ENCODE assay signal across 22 mouse cellular contexts in the genomic region with DNA sequence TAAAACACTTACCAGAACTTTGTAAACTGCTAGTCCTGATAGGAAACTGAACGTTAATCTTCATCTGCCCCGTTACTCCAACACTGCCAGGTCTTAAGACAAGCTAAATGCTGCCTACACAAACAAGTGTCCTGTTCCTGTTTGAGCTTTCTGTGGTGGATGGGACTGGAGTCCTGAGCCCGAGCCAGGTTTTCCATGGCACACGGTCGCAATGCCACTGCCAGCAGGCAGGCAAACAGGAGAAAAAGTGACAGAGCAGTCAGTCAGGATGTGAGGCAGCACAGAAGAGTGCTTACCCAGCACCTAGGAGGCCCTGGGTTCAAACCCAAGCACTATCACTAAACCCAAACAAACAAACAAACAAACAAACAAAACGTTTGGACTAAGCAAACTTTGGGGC. TPM values are rescaled to one million over a fixed set of nuclear protein-coding genes. Genes with fewer than 3 reads are reported as not detected.
DNase-seq lines count a peak whose midpoint lies in the region; ATAC-seq lines count a peak whose summit lies in the region.
"Had no signal": no experiment of that assay in that cellular context is flagged by ENCODE, and none has a peak within 500 bp of the region (broad histone marks: within the 10 kb centered on the region; RNA-seq: fewer than 3 reads in every experiment).

No protein-coding gene starts in this region.

- no peak for ATAC-seq in heart, embryonic 12.5 days (ENCODE audit: insufficient number of reproducible peaks, low FRiP score)
- ATAC-seq: activated CD4-positive, CD25-positive, alpha-beta regulatory T cell, adult 4 months; forebrain, postnatal 0 days; inflammation-experienced regulatory T-cells, adult 6 months; Patski had no signal

- peak; percentile 47 to 54 for DNase-seq in heart, postnatal 10 days
- DNase-seq in adipocyte (ENCODE audit: low spot score): peak; percentile 70
- peak; percentile 75 to 79 for DNase-seq in cerebellum, adult 18-20 months
- peak; percentile 73 to 75 for DNase-seq in cerebellum, postnatal 36 days
- DNase-seq in retina, postnatal 1 day: no peak
- no peak for DNase-seq in frontal cortex, postnatal 10 days (ENCODE audit: low spot score in 2 of 2)
- DNase-seq: forebrain, postnatal 0 days; kidney, adult 9 months; kidney, postnatal 4 days; layer of hippocampus, postnatal 36 days; midbrain, embryonic 14.5 days had no signal

- intact Hi-C loops in heart, postnatal 10 days (cut with DNase I): no loop called here

- peaks cover 66% of the 10 kb centered on the region for H3K4me1 ChIP-seq in heart, embryonic 12.5 days (replicated peaks)

- no peak overlapping the region for H3K9ac ChIP-seq in heart, embryonic 12.5 days
- H3K9ac ChIP-seq: embryonic facial prominence, embryonic 13.5 days; forebrain, postnatal 0 days; heart, embryonic 13.5 days; hindbrain, embryonic 12.5 days; lung, embryonic 15.5 days; neural tube, embryonic 15.5 days had no signal

- H3K4me3 ChIP-seq in heart, embryonic 12.5 days: no peak overlapping the region
- H3K4me3 ChIP-seq: embryonic facial prominence, embryonic 13.5 days; heart, embryonic 13.5 days; hindbrain, embryonic 12.5 days; lung, embryonic 15.5 days; myocyte; neural tube, embryonic 15.5 days had no signal

- WGBS in heart, embryonic 12.5 days: 72% methylated on average over 6 of the region's 6 CpGs

- H3K27me3 ChIP-seq in heart, embryonic 12.5 days (replicated peaks): no peaks in the 10 kb centered on the region
- H3K27me3 ChIP-seq: embryonic facial prominence, embryonic 13.5 days; heart, embryonic 13.5 days; hindbrain, embryonic 12.5 days; lung, embryonic 15.5 days; neural tube, embryonic 15.5 days; Patski had no signal

- H3K9me3 ChIP-seq in heart, embryonic 12.5 days (replicated peaks): no peaks in the 10 kb centered on the region
- H3K9me3 ChIP-seq: embryonic facial prominence, embryonic 13.5 days; heart, embryonic 13.5 days; hindbrain, embryonic 12.5 days; lung, embryonic 15.5 days; neural tube, embryonic 15.5 days had no signal

- no peaks in the 10 kb centered on the region for H3K36me3 ChIP-seq in heart, embryonic 12.5 days
- H3K36me3 ChIP-seq: embryonic facial prominence, embryonic 13.5 days; heart, embryonic 13.5 days; hindbrain, embryonic 12.5 days; lung, embryonic 15.5 days; neural tube, embryonic 15.5 days had no signal

- H3K27ac ChIP-seq in heart, embryonic 12.5 days (ENCODE audit: poor library complexity, severe bottlenecking): no peak overlapping the region
- H3K27ac ChIP-seq: embryonic facial prominence, embryonic 13.5 days; heart, embryonic 13.5 days; hindbrain, embryonic 12.5 days; lung, embryonic 15.5 days; neural tube, embryonic 15.5 days had no signal

- no peak overlapping the region for H3K4me2 ChIP-seq in heart, embryonic 12.5 days
- H3K4me2 ChIP-seq: embryonic facial prominence, embryonic 13.5 days; heart, embryonic 13.5 days; hindbrain, embryonic 12.5 days; liver, embryonic 11.5 days; lung, embryonic 15.5 days; neural tube, embryonic 15.5 days had no signal

RNA-seq across cellular contexts. Expression of a gene that starts 20.6 kb away (rescaled TPM):
- total RNA-seq in heart, postnatal 10 days (2021): 10 to 100 TPM; 21.2 to 23.5 TPM
- 14.9 and 21.1 TPM in 2 replicates for polyA plus RNA-seq in heart, embryonic 12.5 days (2016; fragmentation: Nextera tagmentation; extraction: Ambion mirVana)

Comparison
In these comparisons a context has a peak if more than half of its experiments do, and no peak if none do; other contexts are left out.
1. DNase-seq: peak in heart, postnatal 10 days (2 of 2), adipocyte (single experiment), cerebellum, adult 18-20 months (2 of 2) and cerebellum, postnatal 36 days (2 of 2); none in retina, postnatal 1 day (single experiment) and frontal cortex, postnatal 10 days (0 of 2).